Mouse (Mus musculus): ENCODE measurements around the gene Dvl1.

Gene Dvl1

GRCm38 (mm10) chr4:155849792-155850451, 2.7 kb downstream of the Dvl1 start:
- no peak for DNase-seq (ENCODE audit: low read depth, low spot score)
- Histone ChIP-seq H3K27me3 (ENCODE audit: control insufficient read depth, insufficient read depth, low read length, poor library complexity, severe bottlenecking) (no peaks in the 10 kb centered on the region), H3K36me3 (ENCODE audit: control insufficient read depth, insufficient read depth, low read length, poor library complexity, severe bottlenecking) (no peaks in the 10 kb centered on the region)

GRCm38 (mm10) chr4:155851368-155851767, 4.2 kb downstream of the Dvl1 start:
- no peaks in the 10 kb centered on the region; the same call in 1 of the 2 replicates for H3K36me3 ChIP-seq (ENCODE audit: control insufficient read depth, insufficient read depth, low read length, poor library complexity, severe bottlenecking)
- no peak for DNase-seq (ENCODE audit: low read depth, low spot score)
- no peaks in the 10 kb centered on the region for H3K27me3 ChIP-seq (ENCODE audit: control insufficient read depth, insufficient read depth, low read length, poor library complexity, severe bottlenecking)

GRCm38 (mm10) chr4:155851951-155852411, 4.8 kb downstream of the Dvl1 start:
- no peak for DNase-seq (ENCODE audit: low read depth, low spot score)
- H3K36me3 ChIP-seq (ENCODE audit: control insufficient read depth, insufficient read depth, low read length, poor library complexity, severe bottlenecking), result no peaks in the 10 kb centered on the region; the same call in 1 of the 2 replicates
- no peaks in the 10 kb centered on the region for H3K27me3 ChIP-seq (ENCODE audit: control insufficient read depth, insufficient read depth, low read length, poor library complexity, severe bottlenecking)

GRCm38 (mm10) chr4:155853421-155853820, 6.2 kb downstream of the Dvl1 start:
- no peak for DNase-seq (ENCODE audit: low read depth, low spot score)
- no peaks in the 10 kb centered on the region for H3K27me3 ChIP-seq (ENCODE audit: control insufficient read depth, insufficient read depth, low read length, poor library complexity, severe bottlenecking)
- H3K36me3 ChIP-seq (ENCODE audit: control insufficient read depth, insufficient read depth, low read length, poor library complexity, severe bottlenecking), result no peaks in the 10 kb centered on the region; the same call in 1 of the 2 replicates

- H3K36me3 ChIP-seq (ENCODE audit: control insufficient read depth, insufficient read depth, low read length, poor library complexity, severe bottlenecking), result no peaks in the 10 kb centered on the region; the same call in 1 of the 2 replicates
- no peaks in the 10 kb centered on the region for H3K27me3 ChIP-seq (ENCODE audit: control insufficient read depth, insufficient read depth, low read length, poor library complexity, severe bottlenecking)
- no peak for DNase-seq (ENCODE audit: low read depth, low spot score)
Observed at GRCm38 (mm10) chr4:155854991-155855390, 7.8 kb downstream of the Dvl1 start.

GRCm38 (mm10) chr4:155856071-155856470, 8.9 kb downstream of the Dvl1 start:
- no peaks in the 10 kb centered on the region; the same call in none of the 2 replicates for H3K36me3 ChIP-seq (ENCODE audit: control insufficient read depth, insufficient read depth, low read length, poor library complexity, severe bottlenecking)
- H3K27me3 ChIP-seq (ENCODE audit: control insufficient read depth, insufficient read depth, low read length, poor library complexity, severe bottlenecking), result no peaks in the 10 kb centered on the region
- no peak for DNase-seq (ENCODE audit: low read depth, low spot score)

- no peaks in the 10 kb centered on the region; the same call in none of the 2 replicates for H3K36me3 ChIP-seq (ENCODE audit: control insufficient read depth, insufficient read depth, low read length, poor library complexity, severe bottlenecking)
- H3K27me3 ChIP-seq (ENCODE audit: control insufficient read depth, insufficient read depth, low read length, poor library complexity, severe bottlenecking), result no peaks in the 10 kb centered on the region
- no peak for DNase-seq (ENCODE audit: low read depth, low spot score)
Observed at GRCm38 (mm10) chr4:155856881-155857280, 9.7 kb downstream of the Dvl1 start.

GRCm38 (mm10) chr4:155859318-155859717, 12.1 kb downstream of the Dvl1 start:
- DNase-seq (ENCODE audit: low read depth, low spot score), result peak; percentile 21
- Histone ChIP-seq H3K36me3 (ENCODE audit: control insufficient read depth, insufficient read depth, low read length, poor library complexity, severe bottlenecking) (no peaks in the 10 kb centered on the region; the same call in none of the 2 replicates), H3K27me3 (ENCODE audit: control insufficient read depth, insufficient read depth, low read length, poor library complexity, severe bottlenecking) (no peaks in the 10 kb centered on the region)

- peaks cover 3% of the 10 kb centered on the region; the same call in 1 of the 2 replicates for H3K36me3 ChIP-seq (ENCODE audit: control insufficient read depth, insufficient read depth, low read length, poor library complexity, severe bottlenecking)
- no peak for DNase-seq (ENCODE audit: low read depth, low spot score)
- no peaks in the 10 kb centered on the region for H3K27me3 ChIP-seq (ENCODE audit: control insufficient read depth, insufficient read depth, low read length, poor library complexity, severe bottlenecking)
Observed at GRCm38 (mm10) chr4:155861787-155862186, 14.6 kb downstream of the Dvl1 start.

GRCm38 (mm10) chr4:155863001-155863400, 15.8 kb downstream of the Dvl1 start, which contains the start of gene Tas1r3:
Gene Tas1r3 (minus strand): TSS chr4:155863362.
- H3K36me3 ChIP-seq (ENCODE audit: control insufficient read depth, insufficient read depth, low read length, poor library complexity, severe bottlenecking), result peaks cover 3% of the 10 kb centered on the region; the same call in 1 of the 2 replicates
- no peak for DNase-seq (ENCODE audit: low read depth, low spot score)
- H3K27me3 ChIP-seq (ENCODE audit: control insufficient read depth, insufficient read depth, low read length, poor library complexity, severe bottlenecking), result no peaks in the 10 kb centered on the region

GRCm38 (mm10) chr4:155868614-155869298, 21.6 kb downstream of the Dvl1 start:
- Histone ChIP-seq H3K27me3 (ENCODE audit: control insufficient read depth, insufficient read depth, low read length, poor library complexity, severe bottlenecking) (no peaks in the 10 kb centered on the region), H3K36me3 (ENCODE audit: control insufficient read depth, insufficient read depth, low read length, poor library complexity, severe bottlenecking) (peaks cover 5% of the 10 kb centered on the region; the same call in 1 of the 2 replicates)
- DNase-seq (ENCODE audit: low read depth, low spot score), result no peak

GRCm38 (mm10) chr4:155869317-155870033, 22.3 kb downstream of the Dvl1 start, which contains the start of the genes Cptp and Ints11:
Gene Cptp (minus strand): TSS chr4:155869440.
Gene Ints11 (plus strand): TSS chr4:155869546.
- H3K36me3 ChIP-seq (ENCODE audit: control insufficient read depth, insufficient read depth, low read length, poor library complexity, severe bottlenecking), result peaks cover 5% of the 10 kb centered on the region; the same call in 1 of the 2 replicates
- H3K27me3 ChIP-seq (ENCODE audit: control insufficient read depth, insufficient read depth, low read length, poor library complexity, severe bottlenecking), result no peaks in the 10 kb centered on the region
- peak; percentile 95 for DNase-seq (ENCODE audit: low read depth, low spot score)

GRCm38 (mm10) chr4:155871404-155871803, 24.2 kb downstream of the Dvl1 start:
- peaks cover 5% of the 10 kb centered on the region; the same call in 1 of the 2 replicates for H3K36me3 ChIP-seq (ENCODE audit: control insufficient read depth, insufficient read depth, low read length, poor library complexity, severe bottlenecking)
- no peaks in the 10 kb centered on the region for H3K27me3 ChIP-seq (ENCODE audit: control insufficient read depth, insufficient read depth, low read length, poor library complexity, severe bottlenecking)
- no peak for DNase-seq (ENCODE audit: low read depth, low spot score)

- DNase-seq (ENCODE audit: low read depth, low spot score), result no peak
- Histone ChIP-seq H3K36me3 (ENCODE audit: control insufficient read depth, insufficient read depth, low read length, poor library complexity, severe bottlenecking) (peaks cover 16% of the 10 kb centered on the region), H3K27me3 (ENCODE audit: control insufficient read depth, insufficient read depth, low read length, poor library complexity, severe bottlenecking) (no peaks in the 10 kb centered on the region)
Observed at GRCm38 (mm10) chr4:155883587-155883986, 36.4 kb downstream of the Dvl1 start.

Data from splenic B cell, adult 2 months (primary cell).